Mouse (Mus musculus): Measurements from ENCODE around the gene Dtx3. TPM values are rescaled to one million over a fixed set of nuclear protein-coding genes. Genes with fewer than 3 reads are reported as not detected.
"Not testable (repeated sequence)": the region's sequence is repeated elsewhere in the genome, so short reads cannot be mapped to it uniquely, and the experiment has no call there.

Gene Dtx3
- polyA plus RNA-seq, 1 experiment from 2014 or later: 155 TPM

DNA sequence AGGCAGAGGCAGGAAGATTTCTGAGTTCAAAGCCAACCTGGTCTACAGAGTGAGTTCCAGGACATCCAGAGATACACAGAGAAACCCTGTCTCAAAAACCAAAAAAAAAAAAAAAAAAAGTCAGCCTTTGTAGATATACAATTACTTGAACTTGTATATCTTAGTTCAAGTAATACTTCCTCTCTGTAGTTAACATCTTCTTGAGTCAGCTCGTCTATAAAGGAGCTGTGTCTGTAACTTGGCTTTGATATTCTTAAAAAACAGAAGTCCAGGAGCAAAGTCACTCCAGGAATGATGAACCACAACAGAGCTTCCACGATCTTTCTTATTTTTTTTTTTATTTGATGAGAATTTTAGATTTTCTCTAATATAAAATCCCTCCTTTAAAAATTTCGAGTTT lies 34.8 kb downstream of the Dtx3 start:
- POLR2A ChIA-PET: no interaction called here
- no peaks in the 10 kb centered on the region for H3K27me3 ChIP-seq
- DNase-seq (ENCODE audit: low read depth, low spot score) (no peak), ATAC-seq (no peak)
- in situ Hi-C loops (cut with MboI; ENCODE audit: low pct_unique_long_range_greater_than_20kb): no loop called here
- TF ChIP-seq CTCF (IDR thresholded peaks at IDR 0.05): no peak
- CTCF ChIA-PET: interaction anchor here (3.1 kb wide), 1 partner anchor 14 kb away, joined by 13 read pairs; no protein-coding TSS in a partner anchor

DNA sequence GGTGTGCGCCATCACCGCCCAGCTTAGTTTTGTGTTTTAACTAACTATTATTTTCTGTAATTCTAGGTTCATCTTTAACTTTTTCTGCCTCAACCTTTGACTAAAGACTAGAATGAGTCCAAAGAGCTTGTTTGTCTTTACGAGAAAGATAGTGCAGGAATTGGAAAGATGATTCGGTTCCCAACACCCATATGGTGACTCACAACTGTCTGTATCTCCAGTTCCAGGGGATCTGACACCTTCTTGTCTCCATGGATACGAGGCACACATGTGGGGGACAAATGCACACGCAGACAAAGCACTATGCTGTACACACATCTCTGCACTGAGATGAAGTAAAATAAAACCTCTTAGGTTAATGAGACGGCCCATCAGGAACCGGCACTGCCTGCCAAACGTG lies 35.4 kb downstream of the Dtx3 start:
- ChIA-PET CTCF (no interaction called here), POLR2A (no interaction called here)
- in situ Hi-C loops (cut with MboI; ENCODE audit: low pct_unique_long_range_greater_than_20kb): no loop called here

DNA sequence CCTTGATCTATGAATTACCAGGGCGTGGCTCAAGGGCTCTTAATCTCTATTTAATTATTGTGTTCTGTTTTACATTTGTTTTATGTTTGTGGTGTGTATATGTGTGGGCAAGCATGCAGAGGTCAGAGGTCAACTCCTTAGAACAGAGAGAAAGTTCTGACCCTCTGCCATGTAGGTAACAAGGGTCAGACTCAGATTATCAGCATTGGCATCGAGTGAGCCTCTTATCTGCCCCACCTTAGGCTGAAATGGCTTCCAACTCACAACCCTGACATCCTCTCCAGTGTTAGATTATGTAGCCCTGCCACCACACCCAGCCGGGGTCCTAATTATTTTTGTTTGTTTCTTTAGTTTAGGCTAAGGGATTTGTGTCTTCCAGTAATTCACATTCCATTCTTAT lies 37.1 kb downstream of the Dtx3 start:
- ChIA-PET CTCF (interaction anchor here (1.1 to 1.5 kb wide), 2 partner anchors 13 to 87 kb away, joined by 3 read pairs; no protein-coding TSS in a partner anchor), POLR2A (no interaction called here)
- no peaks in the 10 kb centered on the region for H3K27me3 ChIP-seq
- no peak for TF ChIP-seq CTCF (IDR thresholded peaks at IDR 0.05)
- in situ Hi-C loops (cut with MboI; ENCODE audit: low pct_unique_long_range_greater_than_20kb): no loop called here
- DNase-seq (ENCODE audit: low read depth, low spot score) (no peak), ATAC-seq (no peak)

More for the DNA sequence above, 35.4 kb downstream of the Dtx3 start:
- no peak for TF ChIP-seq CTCF (IDR thresholded peaks at IDR 0.05)
- DNase-seq (ENCODE audit: low read depth, low spot score): no peak
- no peak for ATAC-seq
- H3K27me3 ChIP-seq: no peaks in the 10 kb centered on the region

DNA sequence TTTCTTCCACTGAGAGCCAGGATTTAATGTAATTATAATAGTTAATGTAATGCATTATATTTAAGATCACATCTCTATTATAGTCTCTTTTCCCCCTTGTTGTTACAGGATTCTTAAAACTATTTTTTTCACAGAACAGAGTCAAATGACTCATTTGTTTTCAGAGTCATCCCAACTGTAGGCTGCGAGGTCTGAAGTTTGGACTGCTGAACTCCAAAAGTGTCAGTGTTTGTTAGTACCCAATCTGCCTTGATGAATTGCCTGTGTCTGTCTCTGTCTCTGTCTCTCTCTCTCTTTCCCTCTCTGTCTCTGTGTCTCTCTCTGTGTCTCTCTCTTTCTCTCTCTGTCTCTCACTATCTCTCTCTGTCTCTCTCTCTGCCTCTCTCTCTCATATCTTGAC lies 39.0 kb downstream of the Dtx3 start:
- H3K27me3 ChIP-seq: no peaks in the 10 kb centered on the region
- no peak for ATAC-seq
- ChIA-PET POLR2A (interaction anchor here (1.4 to 1.7 kb wide), 2 partner anchors 8 to 10 kb away, joined by 4 to 6 read pairs; partner anchors contain the start of gene B4galnt1), CTCF (no interaction called here)
- in situ Hi-C loops (cut with MboI; ENCODE audit: low pct_unique_long_range_greater_than_20kb): no loop called here
- DNase-seq (ENCODE audit: low read depth, low spot score): no peak
- TF ChIP-seq CTCF (IDR thresholded peaks at IDR 0.05): no peak

DNA sequence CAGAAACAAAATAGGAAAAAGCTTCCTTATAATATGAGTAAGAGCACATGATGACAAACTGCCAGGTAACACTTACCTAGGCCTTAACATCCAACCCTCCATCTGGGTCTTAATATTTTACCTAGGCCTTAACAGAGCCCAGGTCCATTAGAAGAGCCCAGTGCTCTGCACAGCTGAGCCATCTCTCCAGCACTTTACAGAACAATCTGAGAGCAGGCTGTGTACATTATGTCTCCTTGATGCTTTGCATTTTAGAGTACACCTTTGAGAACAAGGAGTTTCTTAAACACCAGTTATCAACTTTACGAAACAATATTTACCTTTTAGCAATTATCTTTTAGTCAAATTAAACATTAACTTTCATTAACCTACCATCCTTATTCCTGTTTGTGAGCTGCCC lies 39.4 kb downstream of the Dtx3 start:
- DNase-seq (ENCODE audit: low read depth, low spot score) (no peak), ATAC-seq (no peak)
- POLR2A ChIA-PET: interaction anchor here (1.4 to 1.7 kb wide), 2 partner anchors 9 to 10 kb away, joined by 4 to 6 read pairs; partner anchors contain the start of gene B4galnt1
- no peak for TF ChIP-seq CTCF (IDR thresholded peaks at IDR 0.05)
- in situ Hi-C loops (cut with MboI; ENCODE audit: low pct_unique_long_range_greater_than_20kb): no loop called here
- CTCF ChIA-PET: interaction anchor here (2.0 kb wide), 1 partner anchor 11 kb away, joined by 6 read pairs; no protein-coding TSS in a partner anchor
- no peaks in the 10 kb centered on the region for H3K27me3 ChIP-seq

DNA sequence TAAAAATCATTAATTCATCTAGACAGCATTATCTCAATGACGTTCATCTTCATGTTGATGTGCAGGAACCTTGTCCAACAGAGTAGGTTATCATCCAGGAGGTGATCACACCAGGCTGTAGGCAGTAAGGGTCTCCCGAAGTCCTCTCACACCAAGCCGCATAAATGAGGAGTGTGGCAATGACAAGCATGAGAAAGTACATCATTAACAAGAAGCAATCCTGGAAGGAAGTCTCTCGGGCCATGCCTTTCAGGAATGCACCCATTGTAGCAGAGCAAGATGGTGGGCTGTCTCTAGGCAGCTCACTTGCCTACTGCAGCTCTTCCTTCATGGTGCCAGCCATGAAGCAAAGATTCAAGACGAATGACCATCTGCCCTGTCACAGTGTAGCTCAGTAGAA lies 40.9 kb downstream of the Dtx3 start:
- ChIA-PET POLR2A (interaction anchor here (1.7 kb wide), 1 partner anchor 12 kb away, joined by 6 read pairs; no protein-coding TSS in a partner anchor), CTCF (interaction anchor here (1.2 to 3.6 kb wide), 5 partner anchors 9 to 68 kb away, joined by 3 to 18 read pairs (median 6); partner anchors contain the start of gene B4galnt1)
- TF ChIP-seq CTCF (IDR thresholded peaks at IDR 0.05): no peak
- ATAC-seq (peak; percentile 19), DNase-seq (ENCODE audit: low read depth, low spot score) (no peak)
- in situ Hi-C loops (cut with MboI; ENCODE audit: low pct_unique_long_range_greater_than_20kb): no loop called here
- H3K27me3 ChIP-seq: no peaks in the 10 kb centered on the region

DNA sequence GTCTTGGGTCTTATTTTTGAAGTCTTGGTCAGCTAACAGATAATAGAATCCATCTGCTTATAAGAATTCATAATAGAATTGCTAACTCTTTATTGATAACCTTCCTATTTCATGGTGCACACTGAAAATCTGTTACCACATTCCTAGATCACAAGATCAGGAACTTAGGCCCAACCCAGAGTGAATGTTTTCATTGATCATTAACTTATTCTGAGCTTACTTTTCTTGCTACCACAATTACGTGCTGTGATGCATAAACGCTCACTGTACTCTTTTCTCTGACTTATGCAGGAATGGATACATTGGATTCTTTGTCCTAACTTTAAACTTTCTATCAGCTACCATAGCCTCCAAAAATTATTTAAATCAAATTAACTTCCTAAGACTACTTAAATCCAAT lies 41.3 kb downstream of the Dtx3 start:
- ChIA-PET POLR2A (no interaction called here), CTCF (interaction anchor here (1.1 to 3.6 kb wide), 6 partner anchors 9 to 68 kb away, joined by 3 to 18 read pairs (median 5); partner anchors contain the start of gene B4galnt1)
- TF ChIP-seq CTCF (IDR thresholded peaks at IDR 0.05): no peak
- H3K27me3 ChIP-seq: no peaks in the 10 kb centered on the region
- DNase-seq (ENCODE audit: low read depth, low spot score) (no peak), ATAC-seq (peak; percentile 48)
- in situ Hi-C loops (cut with MboI; ENCODE audit: low pct_unique_long_range_greater_than_20kb): no loop called here

DNA sequence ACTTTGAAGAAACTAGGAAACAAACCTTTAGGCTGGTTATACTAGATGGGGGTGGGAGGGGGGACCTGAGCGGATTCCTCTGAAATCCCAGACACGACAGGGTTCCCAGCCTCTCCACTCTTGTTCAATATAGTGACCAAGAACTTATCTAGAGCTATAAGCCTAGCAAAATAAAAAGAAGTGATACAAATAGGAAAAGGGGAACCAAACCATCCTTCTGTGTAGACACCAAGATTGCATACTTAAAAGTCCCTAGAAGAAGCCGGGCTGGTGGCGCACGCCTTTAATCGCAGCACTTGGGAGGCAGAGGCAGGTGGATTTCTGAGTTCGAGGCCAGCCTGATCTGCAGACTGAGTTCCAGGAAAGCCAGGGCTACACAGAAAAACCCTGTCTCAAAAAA lies 42.2 kb downstream of the Dtx3 start:
- no peaks in the 10 kb centered on the region for H3K27me3 ChIP-seq
- POLR2A ChIA-PET: interaction anchor here (0.6 to 1.4 kb wide), 2 partner anchors 10 to 337 kb away, joined by 4 to 7 read pairs; no protein-coding TSS in a partner anchor
- no peak for ATAC-seq
- CTCF ChIA-PET: interaction anchor here (1.1 to 3.6 kb wide), 5 partner anchors 11 to 69 kb away, joined by 3 to 18 read pairs (median 3); partner anchors contain the start of gene B4galnt1
- in situ Hi-C loops (cut with MboI; ENCODE audit: low pct_unique_long_range_greater_than_20kb): no loop called here
- no peak for DNase-seq (ENCODE audit: low read depth, low spot score)
- no peak for TF ChIP-seq CTCF (IDR thresholded peaks at IDR 0.05)

DNA sequence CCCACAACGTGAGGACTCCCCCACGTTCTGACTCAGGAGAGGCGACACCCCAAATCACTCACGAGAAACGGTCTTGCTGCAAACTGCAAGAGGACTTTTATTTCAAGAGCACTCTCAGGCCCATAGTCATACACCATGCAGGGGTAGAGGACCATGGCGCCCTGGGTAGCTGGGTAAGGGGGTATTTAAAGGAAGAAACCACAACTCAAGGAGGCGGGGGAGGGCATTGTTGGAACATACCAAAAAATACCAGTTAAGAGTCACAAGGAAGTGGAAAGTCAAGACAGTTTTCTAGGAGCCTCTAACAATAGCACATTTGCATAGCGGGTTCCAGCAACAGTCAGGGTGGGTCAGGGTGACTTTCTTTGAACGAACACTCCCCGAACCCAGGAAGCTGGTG lies 43.0 kb downstream of the Dtx3 start:
- DNase-seq (ENCODE audit: low read depth, low spot score); H3K27me3 ChIP-seq; ATAC-seq; in situ Hi-C loops (cut with MboI; ENCODE audit: low pct_unique_long_range_greater_than_20kb): not testable (repeated sequence)
- ChIA-PET POLR2A (interaction anchor here (0.6 to 1.4 kb wide), 2 partner anchors 11 to 338 kb away, joined by 4 to 7 read pairs; no protein-coding TSS in a partner anchor), CTCF (interaction anchor here (1.5 to 3.6 kb wide), 2 partner anchors 11 to 19 kb away, joined by 3 to 18 read pairs; partner anchors contain the start of gene B4galnt1)

DNA sequence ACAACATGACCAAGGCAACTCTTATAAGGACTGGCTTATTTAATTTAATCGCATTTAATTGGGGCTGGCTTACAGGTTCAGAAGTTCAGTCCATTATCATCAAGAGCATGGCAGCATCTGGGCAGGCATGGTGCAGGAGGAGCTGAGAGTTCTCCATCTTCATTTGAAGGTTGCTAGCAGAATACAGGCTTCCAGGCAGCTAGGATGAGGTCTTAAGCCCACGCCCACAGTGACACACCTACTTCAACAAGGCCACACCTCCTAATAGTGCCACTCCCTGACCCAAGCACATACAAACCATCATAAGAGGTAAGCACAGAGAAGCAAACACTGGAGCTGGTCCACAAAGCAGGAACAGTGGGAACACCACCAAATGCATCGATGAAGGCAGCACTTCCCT lies 44.3 kb downstream of the Dtx3 start:
- in situ Hi-C loops (cut with MboI; ENCODE audit: low pct_unique_long_range_greater_than_20kb); ATAC-seq; H3K27me3 ChIP-seq; DNase-seq (ENCODE audit: low read depth, low spot score): not testable (repeated sequence)
- ChIA-PET POLR2A (interaction anchor here (0.6 kb wide), 1 partner anchor 45 kb away, joined by 3 read pairs; no protein-coding TSS in a partner anchor), CTCF (interaction anchor here (1.5 kb wide), 1 partner anchor 20 kb away, joined by 5 read pairs; no protein-coding TSS in a partner anchor)

DNA sequence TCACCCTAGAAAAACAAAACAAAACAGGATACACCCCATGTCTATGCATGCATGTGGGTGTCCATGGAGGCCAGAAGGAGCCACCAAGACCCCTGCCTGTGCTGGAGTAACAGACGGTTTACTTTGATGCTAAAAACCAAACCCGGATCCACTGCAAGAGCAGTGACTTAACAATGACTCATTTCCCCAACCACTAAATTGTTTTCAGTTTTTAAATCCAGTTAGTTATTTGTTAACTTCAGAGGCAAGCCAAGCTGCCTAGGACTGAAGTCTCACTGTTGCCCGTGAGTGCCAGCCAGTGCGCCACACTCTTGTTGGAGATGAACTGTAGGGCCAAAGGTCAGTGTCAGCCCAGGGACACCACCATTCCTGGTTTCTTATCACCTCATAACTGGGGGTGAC lies 45.1 kb downstream of the Dtx3 start:
- no peak for TF ChIP-seq CTCF (IDR thresholded peaks at IDR 0.05)
- in situ Hi-C loops (cut with MboI; ENCODE audit: low pct_unique_long_range_greater_than_20kb): no loop called here
- ATAC-seq (peak; percentile 38), DNase-seq (ENCODE audit: low read depth, low spot score) (no peak)
- POLR2A ChIA-PET: interaction anchor here (0.6 kb wide), 1 partner anchor 46 kb away, joined by 3 read pairs; no protein-coding TSS in a partner anchor
- H3K27me3 ChIP-seq: no peaks in the 10 kb centered on the region
- CTCF ChIA-PET: interaction anchor here (0.8 to 1.5 kb wide), 2 partner anchors 21 to 26 kb away, joined by 3 to 5 read pairs; no protein-coding TSS in a partner anchor
